Mouse (Mus musculus) brain, embryonic 14.5 days (tissue): Measurements from ENCODE around the gene Sp3.

Experiments used
- CTCF ChIP-seq: fragments of 200-500 bp; IDR thresholded peaks from 2 replicates; pipeline ENCODE4 v1.5.1; 2012; ENCODE audit warnings: inconsistent platforms, mild to moderate bottlenecking, moderate library complexity, borderline replicate concordance; ENCODE audit not compliant: insufficient read depth, insufficient read length; ENCODE audit errors: extremely low read depth
- POLR2A ChIP-seq: fragments of 200-500 bp; IDR thresholded peaks from 2 replicates; pipeline ENCODE4 v1.6.1; 2012; ENCODE audit warnings: mild to moderate bottlenecking, inconsistent platforms, borderline replicate concordance; ENCODE audit not compliant: poor library complexity, insufficient read depth, insufficient read length, severe bottlenecking; ENCODE audit errors: extremely low read depth

GRCm38 (mm10) chr2:72979659-72980071, 581 bp downstream of the Sp3 start:
- TF ChIP-seq POLR2A (peak; percentile 46; the same call in 1 of the 2 replicates), CTCF (no peak)
